Comparison of ENCODE assay signal across 21 mouse cellular contexts in the genomic region with DNA sequence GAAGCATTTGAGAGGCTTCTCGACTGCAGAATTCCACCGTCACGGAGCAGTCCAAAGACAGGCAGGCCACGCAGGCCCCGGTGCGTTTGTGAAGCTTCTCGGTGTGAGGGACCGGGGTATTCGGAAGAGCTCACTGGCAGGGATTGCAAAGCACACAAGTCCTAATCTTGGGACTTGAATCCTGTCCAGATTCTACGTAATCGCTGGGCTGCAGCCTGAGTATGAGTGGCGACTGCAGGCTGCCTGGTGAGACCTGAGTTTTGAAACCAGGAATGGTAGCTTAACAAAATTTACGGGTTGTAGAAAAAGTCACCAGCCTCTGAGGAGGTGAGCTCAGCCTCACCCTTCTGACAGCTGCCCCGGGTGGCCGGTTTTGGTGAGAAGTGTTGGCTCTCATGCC.
DNase-seq lines count a peak whose midpoint lies in the region; ATAC-seq and TF ChIP-seq lines count a peak whose summit lies in the region.
"Had no signal": no experiment of that assay in that cellular context is flagged by ENCODE, and none has a peak within 500 bp of the region (broad histone marks: within the 10 kb centered on the region; RNA-seq: fewer than 3 reads in every experiment).

No protein-coding gene starts in this region.

- 67% methylated on average over 15 of the region's 15 CpGs for WGBS in lung, embryonic 14.5 days

- H3K4me3 ChIP-seq in gastrocnemius, adult 2 months, result no peak overlapping the region
- no peak overlapping the region for H3K4me3 ChIP-seq in lung, embryonic 14.5 days (ENCODE audit: low read depth, low read length)
- peak overlapping the region; percentile 12 for H3K4me3 ChIP-seq in testis, adult 2 months (ENCODE audit: control insufficient read depth, low read depth, low read length)
- H3K4me3 ChIP-seq: forebrain, embryonic 13.5 days; hindbrain, embryonic 12.5 days; layer of hippocampus, adult 2 months; midbrain, embryonic 10.5 days; neural tube, embryonic 15.5 days had no signal

- peak; percentile 39 for DNase-seq in gastrocnemius, adult 2 months
- DNase-seq in gastrocnemius, postnatal 4 days (ENCODE audit: low spot score in 2 of 2), result no peak
- peak; percentile 60 for DNase-seq in lung, embryonic 14.5 days
- DNase-seq in lung, postnatal 14 days, result no peak
- DNase-seq in testis, postnatal 14 days (ENCODE audit: low spot score), result no peak
- no peak for DNase-seq in adrenal gland, adult 8-10 months
- DNase-seq: adrenal gland, postnatal 25 days; cerebellum, adult 11 months; gastrocnemius, postnatal 14 days; kidney, postnatal 25 days; lung, adult 18-20 months; spleen, adult 18-20 months; thymus, postnatal 14 days had no signal

- H3K36me3 ChIP-seq in lung, embryonic 14.5 days (ENCODE audit: insufficient read depth), result no peaks in the 10 kb centered on the region
- H3K36me3 ChIP-seq in testis, adult 2 months (ENCODE audit: control insufficient read depth, insufficient read depth, low read length), result no peaks in the 10 kb centered on the region
- H3K36me3 ChIP-seq: hindbrain, embryonic 12.5 days; midbrain, embryonic 10.5 days; neural tube, embryonic 15.5 days had no signal

- no peak for TF ChIP-seq CTCF in gastrocnemius, adult 2 months (IDR thresholded peaks at IDR 0.05)
- no peak for TF ChIP-seq CTCF in lung, embryonic 14.5 days (IDR thresholded peaks at IDR 0.05; ENCODE audit: low read depth)
- no peak for TF ChIP-seq CTCF in testis, adult 2 months (IDR thresholded peaks at IDR 0.05; ENCODE audit: control insufficient read depth, insufficient read depth, insufficient replicate concordance, low read depth, low read length)

- H3K27ac ChIP-seq in gastrocnemius, adult 2 months, result no peak overlapping the region
- H3K27ac ChIP-seq in lung, embryonic 14.5 days (ENCODE audit: low read depth), result no peak overlapping the region
- H3K27ac ChIP-seq in testis, adult 2 months (ENCODE audit: control insufficient read depth, insufficient read depth, low read depth, low read length), result no peak overlapping the region
- H3K27ac ChIP-seq: forebrain, embryonic 13.5 days; hindbrain, embryonic 12.5 days; layer of hippocampus, adult 2 months; midbrain, embryonic 10.5 days; neural tube, embryonic 15.5 days had no signal

- H3K4me2 ChIP-seq in lung, embryonic 14.5 days, result no peak overlapping the region
- H3K4me2 ChIP-seq: forebrain, embryonic 13.5 days; hindbrain, embryonic 12.5 days; neural tube, embryonic 15.5 days had no signal

- no peak for TF ChIP-seq POLR2A in testis, adult 2 months (IDR thresholded peaks at IDR 0.05; ENCODE audit: control insufficient read depth, low read depth, low read length)

- ATAC-seq in lung, embryonic 14.5 days (ENCODE audit: insufficient read depth), result no peak
- ATAC-seq: CD4-positive, CD25-positive, alpha-beta regulatory T cell, adult 4 months; forebrain, embryonic 13.5 days; intestine, postnatal 0 days had no signal

- intact Hi-C loops in gastrocnemius, adult 2 months (cut with DNase I), result loop anchor here (5.0 kb wide), 1 partner anchor 51 kb away; no protein-coding TSS in a partner anchor

- no peaks in the 10 kb centered on the region for H3K9me3 ChIP-seq in lung, embryonic 14.5 days (ENCODE audit: low read depth, low read length)
- H3K9me3 ChIP-seq: forebrain, embryonic 13.5 days; hindbrain, embryonic 12.5 days; midbrain, embryonic 10.5 days; neural tube, embryonic 15.5 days had no signal

- H3K9ac ChIP-seq in lung, embryonic 14.5 days, result no peak overlapping the region
- H3K9ac ChIP-seq: forebrain, embryonic 13.5 days; hindbrain, embryonic 12.5 days; neural tube, embryonic 15.5 days had no signal

- no peaks in the 10 kb centered on the region for H3K27me3 ChIP-seq in lung, embryonic 14.5 days (ENCODE audit: insufficient read depth, low read length)
- H3K27me3 ChIP-seq in testis, adult 2 months (ENCODE audit: control insufficient read depth, insufficient read depth, low read length), result no peaks in the 10 kb centered on the region

- peaks cover 5% of the 10 kb centered on the region; the same call in 1 of the 2 replicates for H3K4me1 ChIP-seq in lung, embryonic 14.5 days (ENCODE audit: insufficient read depth)
- peaks cover 2% of the 10 kb centered on the region; the same call in 1 of the 2 replicates for H3K4me1 ChIP-seq in testis, adult 2 months (ENCODE audit: control insufficient read depth, insufficient read depth, low read length)

Comparison
In these comparisons a context has a peak if more than half of its experiments do, and no peak if none do; other contexts are left out.
1. DNase-seq: peak in gastrocnemius, adult 2 months (single experiment) and lung, embryonic 14.5 days (single experiment); none in gastrocnemius, postnatal 4 days (0 of 2), lung, postnatal 14 days (single experiment), testis, postnatal 14 days (single experiment) and adrenal gland, adult 8-10 months (single experiment).